Mouse (Mus musculus): Measurements from ENCODE around the gene Rragc.
"Not testable (repeated sequence)": the region's sequence is repeated elsewhere in the genome, so short reads cannot be mapped to it uniquely, and the experiment has no call there.

The Rragc gene

DNA sequence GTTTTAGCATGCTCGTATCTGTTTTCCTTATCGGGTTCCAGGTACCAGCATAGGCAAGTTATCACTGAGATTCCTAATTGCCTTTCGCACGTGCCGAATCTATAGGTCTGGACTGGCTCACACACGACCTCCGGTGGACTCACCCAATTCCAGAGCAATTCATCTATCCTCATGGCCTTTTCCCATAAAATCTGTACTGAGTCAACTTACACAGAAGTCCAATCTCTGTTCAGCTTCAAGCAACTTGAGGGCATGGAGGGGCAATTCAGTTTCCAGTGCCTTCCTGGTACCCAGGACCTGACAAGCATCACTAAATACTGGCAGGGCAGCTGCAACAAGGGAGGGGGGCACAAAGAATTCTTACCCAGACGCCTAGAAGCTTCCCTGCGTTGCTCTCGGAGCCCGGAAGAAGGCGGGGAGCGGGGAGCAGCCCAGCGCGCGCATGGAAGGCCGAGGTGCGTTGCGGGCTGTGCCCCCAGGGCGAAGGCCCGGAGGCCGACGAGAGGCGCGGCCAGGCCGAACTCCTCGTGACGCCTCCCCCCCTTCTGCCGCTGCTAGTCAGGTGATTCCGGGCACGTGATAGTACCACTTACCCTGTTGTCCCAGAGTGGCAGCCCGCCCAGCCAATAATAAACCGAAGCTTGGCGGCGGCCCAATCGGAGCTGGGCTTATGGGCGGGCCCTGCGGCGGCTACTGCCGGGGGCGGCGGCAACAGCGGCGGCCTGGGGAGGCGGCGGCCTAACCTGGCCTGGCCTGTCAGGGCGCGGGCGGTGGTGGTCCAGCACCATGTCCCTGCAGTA is at the start of gene Rragc:
TSS of gene Rragc (plus strand) at position 699 of the 800 bp plus-strand sequence.
- peak; percentile 100 for DNase-seq (ENCODE audit: low spot score in 2 of 2)

DNA sequence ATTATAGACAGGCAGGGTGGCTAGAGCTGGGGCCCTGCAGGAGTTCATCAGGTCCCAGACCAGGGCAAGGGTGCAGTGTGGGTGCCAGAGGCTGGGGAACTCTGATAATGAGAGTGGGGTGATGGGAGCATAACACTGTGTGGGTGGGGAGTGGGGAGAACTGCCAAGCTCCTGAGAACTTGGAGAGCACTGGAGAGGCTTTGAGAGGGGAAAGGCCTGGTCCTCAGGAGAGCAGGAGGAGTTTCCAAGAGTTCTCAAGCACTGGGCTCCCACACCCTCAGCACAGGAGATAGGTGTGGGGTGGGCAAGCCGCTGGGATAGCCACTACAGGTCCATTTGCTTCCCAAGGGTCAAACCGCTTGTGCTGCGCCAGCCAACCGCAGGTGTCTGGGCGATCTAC is 23.5 kb upstream of the Rragc start:
- no peak for DNase-seq (ENCODE audit: low spot score in 2 of 2)

DNA sequence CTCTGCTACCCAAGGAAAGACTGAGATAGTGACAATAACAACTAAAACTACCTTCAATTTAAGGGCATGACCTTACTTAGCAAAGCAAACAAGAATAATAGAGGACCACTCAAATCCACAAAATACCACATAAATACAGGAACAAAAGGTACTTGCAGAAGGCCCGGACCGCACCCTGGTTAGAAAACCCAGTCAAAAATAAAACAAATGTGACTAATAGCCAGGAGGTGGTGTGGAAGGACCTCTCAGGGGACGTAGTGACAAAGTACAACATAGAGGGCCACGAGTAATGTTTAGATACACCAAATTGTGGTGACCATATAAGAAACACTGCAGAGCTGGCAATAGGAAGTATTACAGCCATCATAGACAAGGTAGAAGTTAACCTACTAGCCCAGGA is 23.0 kb upstream of the Rragc start:
- DNase-seq (ENCODE audit: low spot score in 2 of 2): no peak

DNA sequence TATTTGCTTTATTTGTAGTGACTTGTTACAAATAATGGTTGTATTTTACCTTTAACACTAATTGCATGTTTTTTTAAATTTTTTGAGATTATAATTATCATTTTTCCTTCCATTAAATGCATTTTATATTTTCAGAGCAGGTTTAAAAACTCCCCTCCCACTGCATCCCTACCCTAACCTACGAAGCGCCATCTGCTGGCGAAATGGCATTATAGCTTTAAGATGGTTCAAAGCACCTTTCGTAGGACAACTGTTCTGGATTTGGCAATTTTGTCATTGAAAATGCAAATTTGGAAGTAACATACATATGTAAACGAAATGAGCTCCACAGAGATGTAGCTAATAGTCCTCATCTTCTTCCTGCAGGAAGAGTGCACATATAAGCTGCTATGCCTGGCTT is 18.6 kb upstream of the Rragc start:
- DNase-seq (ENCODE audit: low spot score in 2 of 2): peak in 1 of 2 experiments; percentile 43

DNA sequence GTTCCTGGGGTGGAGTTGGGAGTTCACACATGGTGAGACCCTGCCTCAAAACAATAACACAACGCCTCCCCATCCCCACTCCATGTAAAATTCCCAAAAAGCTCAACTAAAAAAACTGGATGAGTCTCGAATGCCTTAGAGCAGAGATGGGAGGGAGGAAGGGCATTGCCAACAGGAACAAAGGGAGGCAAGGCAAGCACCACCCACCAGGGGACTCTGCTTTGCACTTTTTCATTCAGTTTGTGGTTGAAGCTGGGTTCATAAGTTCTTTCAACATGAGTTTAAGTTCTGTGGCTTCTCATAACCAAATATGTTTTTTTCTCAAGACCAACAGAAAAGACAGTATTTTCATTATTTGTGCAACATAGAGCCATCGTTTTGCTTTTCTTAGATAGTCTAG is 13.8 kb upstream of the Rragc start:
- no peak for DNase-seq (ENCODE audit: low spot score in 2 of 2)

DNA sequence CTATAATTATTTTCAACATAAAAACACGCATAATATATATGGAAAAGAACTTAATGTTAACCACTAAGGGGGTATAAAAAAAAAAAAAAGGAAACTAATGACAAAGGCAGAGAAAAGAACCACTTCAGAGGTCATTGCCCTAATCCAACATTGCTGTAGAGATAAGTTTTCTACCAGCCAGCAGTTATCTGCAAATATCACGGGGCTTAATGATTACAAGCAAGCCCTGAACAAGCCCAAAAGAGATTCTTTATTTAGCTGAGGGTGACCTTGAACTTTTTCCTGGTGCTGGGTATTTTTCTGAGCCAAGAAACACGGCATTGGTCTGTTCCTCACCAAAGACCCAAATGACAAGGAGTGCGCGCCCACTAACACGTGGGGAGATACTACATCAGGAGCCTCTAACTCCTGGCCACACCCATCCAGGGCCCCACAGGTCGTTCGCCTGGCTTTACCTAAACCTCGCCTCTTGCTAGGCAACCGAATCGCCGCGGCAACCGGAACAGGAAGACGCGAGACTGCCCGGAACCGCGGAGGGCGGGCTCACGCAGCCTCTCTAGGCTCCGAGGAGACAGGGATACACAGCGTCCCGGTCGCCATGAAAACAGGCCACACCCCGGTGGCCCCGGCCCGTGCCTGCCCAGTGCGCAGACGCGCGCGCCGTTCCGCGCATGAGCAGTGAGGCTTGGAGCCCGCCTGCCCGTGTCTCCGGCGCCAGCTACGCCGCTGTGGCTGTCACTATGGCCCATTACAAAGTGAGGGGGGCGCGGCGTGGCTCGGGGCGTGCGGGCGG is 12.7 kb upstream of the Rragc start, which contains the start of gene Mycbp:
TSS of gene Mycbp (plus strand) at position 500 of the 793 bp plus-strand sequence.
- peak; percentile 98 to 99 for DNase-seq (ENCODE audit: low spot score in 2 of 2)

DNA sequence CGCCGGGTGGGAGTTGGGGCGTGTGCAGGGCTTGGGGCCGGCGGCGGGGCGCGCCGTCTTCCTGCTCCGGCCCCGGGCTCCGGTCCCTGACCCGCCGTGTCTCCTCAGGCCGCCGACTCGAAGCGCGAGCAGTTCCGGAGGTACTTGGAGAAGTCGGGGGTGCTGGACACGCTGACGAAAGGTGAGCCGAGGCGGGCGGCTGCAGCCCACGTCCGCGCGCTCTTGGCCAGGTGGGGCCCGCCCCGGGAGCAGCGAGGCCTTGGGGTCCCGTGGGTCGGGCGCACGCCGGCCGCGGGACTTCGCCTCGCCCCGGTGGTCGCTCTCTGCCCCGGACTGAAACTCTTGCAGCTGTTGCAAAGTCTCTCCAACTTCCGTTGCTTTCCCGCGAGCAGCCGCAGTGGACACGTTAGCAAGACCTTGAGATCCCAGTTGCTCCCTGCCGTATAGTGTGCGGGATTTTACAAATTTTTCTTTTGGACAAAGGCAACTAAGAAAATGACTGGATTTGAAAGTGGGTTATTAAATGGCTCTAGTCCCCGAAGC is 12.0 kb upstream of the Rragc start:
- no peak for DNase-seq (ENCODE audit: low spot score in 2 of 2)

DNA sequence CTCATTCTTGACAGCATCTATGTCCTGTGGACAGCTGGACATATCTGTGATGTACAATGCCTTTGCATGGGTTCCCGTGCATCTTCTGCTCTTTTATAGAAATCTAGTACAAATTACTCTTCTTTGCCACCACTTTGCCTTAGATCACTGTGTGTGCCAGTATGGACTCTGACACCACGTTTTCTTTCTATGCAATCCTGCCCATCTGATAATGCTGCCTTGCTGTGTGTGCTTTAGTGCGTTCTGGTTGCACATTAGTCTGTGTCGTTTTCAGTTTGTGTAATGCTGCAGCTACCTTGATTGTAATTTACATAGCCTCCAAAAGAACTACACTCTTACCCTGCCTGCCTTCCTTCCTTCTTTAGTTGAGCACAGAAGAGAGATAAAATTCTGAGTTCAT is 5.7 kb upstream of the Rragc start:
- DNase-seq (ENCODE audit: low spot score in 2 of 2): no peak

DNA sequence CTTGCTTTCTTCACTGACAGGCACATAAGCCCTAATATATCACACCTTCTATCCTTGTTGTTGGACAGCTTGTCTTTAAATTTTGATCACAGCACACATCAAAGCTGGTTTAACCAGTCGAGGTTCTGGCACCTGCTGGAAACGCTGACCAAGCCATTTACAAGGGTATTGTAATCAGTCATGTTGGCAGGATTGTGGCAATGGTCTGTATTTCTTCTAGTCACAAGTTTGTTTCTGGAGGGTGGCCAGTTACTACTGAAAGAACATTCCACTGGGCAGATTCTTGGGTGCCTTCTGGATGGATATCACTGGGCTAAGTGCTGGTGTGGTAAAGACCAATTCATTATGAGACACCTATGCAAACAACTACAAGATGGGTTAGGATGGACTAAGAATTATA is 4.8 kb upstream of the Rragc start:
- no peak for DNase-seq (ENCODE audit: low spot score in 2 of 2)

DNA sequence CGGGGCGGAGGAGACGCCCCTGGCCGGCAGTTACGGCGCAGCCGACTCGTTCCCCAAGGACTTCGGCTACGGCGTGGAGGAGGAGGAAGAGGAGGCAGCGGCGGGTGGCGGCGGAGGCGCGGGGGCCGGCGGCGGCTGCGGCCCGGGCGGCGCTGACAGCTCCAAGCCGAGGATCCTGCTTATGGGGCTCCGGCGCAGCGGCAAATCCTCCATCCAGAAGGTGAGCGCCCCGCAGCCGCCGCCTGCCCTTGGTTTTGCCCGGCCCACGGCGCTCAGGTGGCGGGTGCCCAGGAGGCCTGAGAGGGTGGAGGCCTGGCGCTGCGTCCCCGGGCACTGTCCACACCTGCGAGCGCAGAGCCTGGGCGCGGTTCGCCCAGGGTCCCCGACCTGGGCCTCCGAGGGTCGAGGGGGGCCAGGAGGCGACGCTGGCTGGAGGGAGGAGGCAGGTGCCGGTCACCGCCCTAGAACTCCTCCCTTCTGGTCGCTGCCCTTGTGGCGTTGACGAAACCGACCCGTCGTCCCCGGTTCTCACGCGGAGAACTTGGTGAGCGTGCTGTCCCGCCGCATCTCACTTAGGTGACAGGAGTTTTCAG is 398 bp downstream of the Rragc start, which contains the start of gene 4930535I16Rik:
TSS of gene 4930535I16Rik (minus strand) at position 475 of the 593 bp plus-strand sequence.
- DNase-seq (ENCODE audit: low spot score in 2 of 2): no peak

DNA sequence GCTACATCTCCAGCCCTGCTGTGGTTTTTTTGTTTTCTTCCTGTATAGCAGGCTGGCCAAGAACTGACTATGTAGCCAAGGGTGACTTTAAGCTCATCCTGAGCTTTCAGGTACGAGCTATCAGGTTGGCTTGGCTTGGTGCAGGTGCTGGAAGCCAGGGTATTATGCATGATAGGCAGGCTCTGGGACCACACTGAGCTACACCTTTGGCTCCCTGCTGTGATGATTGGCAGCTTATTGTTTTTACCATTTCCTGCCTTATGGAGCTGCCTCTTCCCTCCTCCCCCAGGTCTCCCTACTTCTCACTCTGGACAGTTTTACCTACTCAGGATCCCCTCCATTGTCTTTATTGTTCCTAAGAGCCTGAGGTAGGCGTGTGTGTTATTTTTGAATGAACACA is 1.6 kb downstream of the Rragc start:
- no peak for DNase-seq (ENCODE audit: low spot score in 2 of 2)

DNA sequence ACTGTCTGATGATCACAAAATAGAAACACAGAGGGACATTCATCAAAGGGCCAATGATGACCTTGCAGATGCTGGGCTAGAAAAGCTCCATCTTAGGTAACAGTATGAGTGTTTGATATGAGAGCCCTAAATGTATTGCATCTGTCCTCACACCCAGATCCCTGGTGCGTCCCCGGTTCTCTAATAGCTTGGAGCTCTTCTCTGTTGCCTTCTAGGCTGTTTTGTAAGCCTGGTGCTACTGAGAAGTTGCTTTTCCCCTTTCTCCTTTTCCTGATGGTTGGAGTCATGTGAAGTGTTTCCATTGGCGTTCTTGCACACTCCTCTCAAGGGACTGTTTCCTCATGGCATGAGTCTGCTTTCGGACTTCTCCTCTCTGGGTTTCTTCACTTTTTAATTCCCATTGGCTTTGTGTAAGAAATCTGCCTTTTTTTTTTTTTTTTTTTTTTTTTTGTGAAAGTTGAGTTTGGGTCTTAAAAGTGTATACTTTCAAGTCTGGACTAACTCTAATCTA is 3.9 kb downstream of the Rragc start:
- no peak for DNase-seq (ENCODE audit: low spot score in 2 of 2)

DNA sequence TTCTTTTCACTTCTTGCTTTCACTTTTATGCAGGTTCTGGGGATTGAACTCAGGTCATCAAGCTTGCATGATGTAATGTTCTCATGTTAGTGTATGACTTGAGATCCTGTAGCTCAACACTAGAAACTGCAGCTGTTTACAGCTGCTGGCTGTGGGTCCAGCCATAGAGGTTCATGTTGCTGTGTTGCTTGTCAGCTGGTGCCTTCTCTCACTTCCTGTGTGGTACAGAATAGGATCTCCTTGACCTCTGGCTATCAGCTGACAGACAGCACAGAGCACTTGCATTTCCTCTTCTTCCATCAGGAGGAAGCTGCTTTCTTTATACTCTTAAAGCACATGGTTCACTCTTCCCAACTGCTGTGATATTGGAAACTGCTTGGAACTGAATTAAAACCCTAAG is 10.7 kb downstream of the Rragc start:
- DNase-seq (ENCODE audit: low spot score in 2 of 2): no peak

DNA sequence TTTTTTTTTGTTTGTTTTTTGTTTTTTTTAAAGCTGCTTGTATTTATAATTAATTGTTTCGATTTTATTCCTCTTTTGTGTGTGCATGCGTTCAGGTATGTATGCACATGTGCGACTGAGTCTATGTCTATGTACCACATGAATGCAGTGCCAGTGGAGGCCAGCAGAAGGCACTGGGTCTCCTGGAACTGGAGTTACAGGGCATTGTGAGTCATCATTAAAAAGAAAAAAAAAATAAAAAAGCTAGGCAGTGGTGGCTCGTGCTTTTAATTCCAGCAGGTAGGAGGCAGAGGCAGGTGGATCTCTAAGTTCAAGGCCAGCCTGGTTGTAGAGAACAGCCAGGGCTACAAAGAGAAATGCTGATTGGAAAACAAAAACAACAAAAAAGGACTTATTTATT is 12.7 kb downstream of the Rragc start:
- DNase-seq (ENCODE audit: low spot score in 2 of 2): no peak

DNA sequence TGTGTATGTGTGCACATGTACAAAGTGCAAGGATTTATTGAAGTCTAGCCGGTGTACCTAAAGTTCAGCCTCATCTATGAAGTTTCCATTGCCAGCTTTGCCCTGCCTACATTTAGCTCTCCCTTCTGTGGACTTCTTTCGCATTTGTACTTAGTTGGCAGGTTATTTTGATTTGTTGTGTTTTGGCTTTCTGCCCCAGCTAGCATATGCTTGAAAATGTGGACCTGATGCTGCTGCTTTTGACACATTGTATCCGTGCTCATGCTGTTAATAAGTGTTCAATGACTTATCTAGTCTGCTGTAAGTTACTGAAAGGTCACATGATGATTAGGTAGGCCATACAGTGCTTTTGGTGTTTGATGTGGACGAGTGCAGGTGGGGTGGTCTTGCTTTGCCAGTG is 17.1 kb downstream of the Rragc start:
- no peak for DNase-seq (ENCODE audit: low spot score in 2 of 2)

DNA sequence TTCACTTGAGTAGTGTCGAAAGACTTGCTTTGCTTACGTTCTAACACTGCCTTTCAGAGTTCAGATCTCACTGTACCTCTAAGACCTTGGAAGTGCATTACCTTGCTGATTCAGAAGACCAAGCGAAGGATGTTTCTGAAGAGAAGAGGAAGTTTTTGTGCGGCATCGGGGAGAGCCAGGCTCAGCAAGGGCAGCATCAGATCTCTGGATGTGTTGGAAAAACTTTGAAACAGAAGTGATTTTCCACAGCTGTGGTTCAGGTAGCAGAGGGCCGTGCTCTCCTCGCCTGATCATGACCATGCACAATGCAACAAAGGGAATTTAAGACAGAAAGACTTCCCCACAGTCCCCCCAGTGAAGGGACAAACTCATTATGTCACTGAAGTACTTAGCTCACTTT is 18.8 kb downstream of the Rragc start:
- DNase-seq (ENCODE audit: low spot score in 2 of 2): no peak

DNA sequence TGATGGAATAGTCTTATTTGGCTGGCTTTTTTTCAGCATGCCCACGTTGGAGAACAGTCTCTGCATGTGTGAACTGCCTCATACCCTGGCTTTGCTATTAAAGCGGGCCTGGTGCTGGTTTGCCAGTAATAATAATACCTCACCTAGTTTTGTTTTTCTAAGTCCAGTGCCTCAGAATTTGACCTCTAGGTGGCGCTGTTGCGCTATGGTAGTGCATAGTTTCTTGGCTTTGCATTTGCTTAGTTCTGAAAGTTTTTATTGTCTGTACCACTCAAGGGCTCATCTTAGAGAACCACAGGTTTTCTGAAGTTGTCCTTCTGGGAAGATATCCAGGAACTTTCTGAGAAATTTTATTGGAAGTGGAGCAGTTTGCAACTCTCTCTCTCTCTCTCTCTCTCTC is 22.6 kb downstream of the Rragc start:
- DNase-seq (ENCODE audit: low spot score in 2 of 2): peak; percentile 64 to 80

DNA sequence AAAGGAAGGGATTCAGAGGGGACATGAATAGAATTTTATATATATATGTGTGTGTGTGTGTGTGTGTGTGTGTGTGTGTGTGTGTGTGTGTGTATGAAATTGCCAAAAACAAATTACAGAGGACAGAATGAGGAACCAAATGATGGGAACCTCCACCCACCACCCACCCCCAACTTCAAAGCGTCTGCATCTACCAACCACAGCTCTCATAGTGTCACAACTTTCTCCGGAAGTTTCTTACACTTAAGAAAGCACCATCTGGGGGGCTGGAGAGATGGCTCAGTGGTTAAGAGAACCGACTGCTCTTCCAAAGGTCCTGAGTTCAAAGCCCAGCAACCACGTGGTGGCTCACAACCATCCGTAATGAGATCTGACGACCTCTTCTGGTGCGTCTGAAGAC is 23.6 kb downstream of the Rragc start:
- not testable (repeated sequence) for DNase-seq (ENCODE audit: low spot score in 2 of 2)

DNA sequence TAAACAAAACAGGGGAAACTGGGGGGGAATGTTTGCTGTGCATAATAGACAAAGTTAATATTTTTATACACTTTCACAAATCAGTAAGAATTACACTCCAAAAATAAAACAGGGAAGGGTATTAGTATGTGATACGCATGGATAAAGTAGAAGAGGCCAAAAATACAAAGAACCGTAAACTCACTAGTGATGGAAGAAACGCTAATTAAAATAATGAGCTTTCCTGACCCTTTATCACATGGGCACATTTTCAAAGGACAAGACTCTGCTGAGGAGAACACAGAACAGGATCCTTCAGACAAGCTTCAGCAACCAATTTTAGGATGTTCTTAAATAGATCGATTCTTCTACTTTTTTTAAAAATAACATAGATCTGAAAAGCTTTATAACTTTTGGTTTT is 29.5 kb downstream of the Rragc start:
- no peak for DNase-seq (ENCODE audit: low spot score in 2 of 2)

DNA sequence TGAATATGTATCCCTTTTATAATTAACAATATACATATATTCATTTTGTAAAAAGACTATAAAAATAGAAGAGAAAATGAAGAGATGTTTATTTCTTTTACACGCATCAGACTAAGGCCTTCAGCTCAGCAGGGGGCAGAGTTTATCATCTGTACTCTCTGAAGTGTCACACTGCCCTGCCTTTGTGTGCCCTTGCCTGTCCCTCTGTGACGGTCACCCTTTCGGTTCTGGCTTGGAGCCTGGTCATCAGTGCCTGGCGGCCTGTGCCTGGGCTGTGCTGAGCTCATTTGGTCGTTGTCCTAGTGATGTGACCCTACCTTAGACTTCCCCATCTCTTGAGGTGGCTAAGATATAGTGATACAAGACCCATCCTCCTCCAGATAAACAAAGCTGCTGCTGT is 29.9 kb downstream of the Rragc start:
- DNase-seq (ENCODE audit: low spot score in 2 of 2): no peak

DNA sequence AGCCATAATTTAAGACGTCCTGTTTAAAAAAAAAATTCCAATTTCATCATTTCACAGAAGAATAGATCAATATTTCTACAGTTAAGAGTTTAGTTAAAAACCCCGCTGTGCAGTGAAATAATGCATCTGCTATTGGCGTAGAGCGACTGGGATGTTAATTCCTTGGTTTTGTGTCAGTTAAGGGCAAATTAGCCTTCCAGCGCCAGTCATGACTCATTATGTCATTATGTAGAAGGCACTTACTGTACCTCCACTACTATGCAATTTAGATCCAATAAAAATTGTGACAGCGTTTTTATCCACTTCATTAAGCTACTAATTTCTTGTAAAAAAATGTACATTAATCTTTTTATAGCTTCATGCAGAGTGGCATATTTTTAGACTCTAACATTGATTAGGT is 31.7 kb downstream of the Rragc start:
- no peak for DNase-seq (ENCODE audit: low spot score in 2 of 2)

DNA sequence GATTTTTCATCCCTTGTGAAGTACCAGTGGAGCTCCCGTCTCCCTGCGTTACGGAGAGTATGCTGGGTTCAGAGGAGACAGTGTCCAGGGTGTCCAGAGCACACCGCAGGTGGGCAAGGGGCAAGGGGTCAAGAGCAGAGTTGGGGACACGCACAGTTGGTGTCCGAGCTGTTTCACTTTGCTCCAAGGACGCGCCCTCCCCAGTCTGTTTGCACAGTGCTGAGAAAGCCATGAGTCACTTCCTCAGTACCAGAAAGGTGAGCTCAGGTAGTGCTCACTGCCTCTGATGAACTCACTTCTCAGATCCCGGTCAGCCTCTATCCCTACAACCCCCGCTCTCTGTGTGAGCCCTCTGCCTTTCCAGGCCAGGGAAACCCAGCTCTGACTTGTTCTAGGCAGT is 32.4 kb downstream of the Rragc start:
- DNase-seq (ENCODE audit: low spot score in 2 of 2): no peak

All from cerebellum, postnatal 4 days (tissue).